Mouse (Mus musculus) right cerebral cortex, postnatal 4 days (tissue): ENCODE results near the gene Nsd1.
"Not testable (repeated sequence)": the region's sequence is repeated elsewhere in the genome, so short reads cannot be mapped to it uniquely, and the experiment has no call there.

Experiments
- DNase-seq: peaks from one replicate; pipeline ENCODE4 v3.0.0-alpha.2; 2022

The Nsd1 gene

DNA sequence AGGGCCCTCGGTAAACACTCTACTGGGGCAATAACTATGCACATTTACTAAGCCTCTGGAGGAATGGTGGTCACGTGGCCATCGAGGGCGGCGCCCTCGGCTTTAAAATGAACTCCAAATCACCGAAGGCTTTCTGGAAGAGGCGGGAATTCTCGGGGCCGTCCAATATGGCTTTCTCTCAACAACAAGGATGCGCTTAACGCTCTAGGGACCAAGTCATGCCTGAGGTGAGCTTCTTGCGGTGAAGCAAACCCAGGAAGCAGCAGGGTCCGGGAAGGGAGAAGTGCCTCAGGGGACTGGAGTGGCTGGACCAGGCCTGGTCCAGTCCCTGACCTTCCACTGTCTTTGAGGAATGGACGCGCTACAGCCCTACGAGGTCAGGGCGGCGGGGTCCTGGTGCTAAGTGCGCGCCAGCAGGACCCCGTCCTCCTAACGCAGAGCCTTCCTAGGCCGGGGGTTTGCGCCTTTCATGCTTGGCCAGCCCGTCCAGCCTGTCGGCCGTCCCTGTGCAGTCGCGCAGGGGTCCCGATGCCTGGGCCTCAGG is at the start of gene Nsd1:
Gene Nsd1 (plus strand): TSS at position 134 of the 544 bp plus-strand sequence.
- DNase-seq: peak; percentile 6

GRCm38 (mm10) chr13:55162365-55162764 is 47.2 kb upstream of the Nsd1 start:
- DNase-seq: no peak

DNA sequence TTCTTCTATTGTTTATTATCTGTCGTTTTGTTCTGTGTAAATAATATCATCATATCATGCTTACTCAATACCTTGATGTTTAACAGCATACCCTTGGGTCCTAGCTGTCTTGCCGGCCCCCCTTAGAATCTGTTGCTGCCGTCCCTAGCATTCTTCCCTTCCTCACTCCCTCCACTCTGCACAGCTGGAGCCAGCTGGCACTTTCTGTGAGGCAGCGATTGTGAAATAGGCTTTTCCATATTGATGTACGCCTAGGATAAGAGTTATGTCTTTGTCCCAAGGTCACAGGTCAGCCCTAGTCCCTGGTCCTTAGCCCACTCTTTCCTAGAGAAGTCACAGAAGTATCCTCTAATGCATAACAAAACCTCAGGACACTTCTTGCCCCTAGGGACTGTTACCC is 46.0 kb upstream of the Nsd1 start:
- DNase-seq: no peak

- DNase-seq: no peak
Observed at GRCm38 (mm10) chr13:55165831-55166339, 43.7 kb upstream of the Nsd1 start.

- no peak for DNase-seq
Observed at GRCm38 (mm10) chr13:55166806-55167725, 42.5 kb upstream of the Nsd1 start.

GRCm38 (mm10) chr13:55167798-55168197 is 41.8 kb upstream of the Nsd1 start:
- DNase-seq: no peak

- DNase-seq: no peak
Observed at GRCm38 (mm10) chr13:55168255-55168654, 41.3 kb upstream of the Nsd1 start.

DNA sequence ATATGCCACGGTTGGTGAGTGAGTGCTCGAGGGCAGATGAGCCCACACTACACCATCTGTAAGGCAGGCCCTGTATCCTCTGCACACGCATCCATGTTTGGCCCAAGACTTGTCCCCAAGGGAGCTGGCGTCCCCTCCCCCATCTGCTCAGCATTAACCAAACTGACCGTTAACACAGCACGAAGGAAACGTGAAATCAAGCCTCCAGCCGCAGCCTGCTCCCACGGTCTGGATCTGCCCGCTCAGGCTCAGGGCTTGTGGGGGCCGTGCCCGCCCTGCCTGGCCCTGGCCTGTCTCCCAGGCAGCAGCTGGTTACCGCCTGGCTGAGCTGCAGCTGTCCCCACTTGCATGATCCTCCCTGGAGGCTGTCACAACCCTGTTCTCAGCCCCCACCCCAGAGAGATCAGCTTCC is 40.6 kb upstream of the Nsd1 start:
- DNase-seq: no peak

DNA sequence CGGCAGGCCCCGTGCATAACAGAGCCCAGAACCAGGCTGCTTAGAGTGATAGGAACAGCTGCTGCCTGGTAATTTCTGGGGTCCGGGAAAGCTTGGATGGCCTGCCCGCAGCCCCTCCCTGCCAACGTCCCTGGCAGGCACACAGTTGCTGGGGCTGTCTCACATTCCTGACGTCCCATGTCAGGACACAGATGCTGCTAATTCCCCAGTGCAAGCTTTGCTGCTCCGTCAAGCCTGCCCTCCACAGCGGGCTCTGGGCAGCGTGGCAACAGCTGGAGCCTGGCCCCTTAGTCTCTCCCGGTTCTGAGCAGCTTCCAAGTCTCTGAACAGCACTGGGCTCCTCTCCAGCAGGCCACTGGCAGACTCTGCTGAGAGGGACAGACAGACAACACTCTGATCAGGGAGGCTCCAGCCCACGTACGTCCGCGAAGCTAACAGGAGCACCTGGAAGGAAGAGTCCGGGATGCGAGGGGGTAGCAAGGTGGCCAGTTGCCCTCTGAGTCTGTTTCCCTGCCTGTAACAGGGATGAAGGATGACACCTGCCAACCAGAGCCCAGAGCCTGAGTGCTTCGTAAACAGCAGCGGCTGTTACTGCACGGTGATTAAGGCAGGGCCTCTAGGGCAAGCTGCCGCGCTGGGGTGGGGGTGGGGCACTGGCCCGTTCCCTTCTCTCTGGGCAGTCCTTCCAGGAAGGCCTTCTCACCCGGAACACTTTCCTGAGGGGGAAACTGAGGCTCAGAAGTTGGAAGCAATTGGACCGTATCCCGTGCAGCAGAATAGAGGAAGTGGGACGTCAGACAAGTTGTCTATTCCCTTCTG is 37.9 kb upstream of the Nsd1 start:
- DNase-seq: peak; percentile 57

DNA sequence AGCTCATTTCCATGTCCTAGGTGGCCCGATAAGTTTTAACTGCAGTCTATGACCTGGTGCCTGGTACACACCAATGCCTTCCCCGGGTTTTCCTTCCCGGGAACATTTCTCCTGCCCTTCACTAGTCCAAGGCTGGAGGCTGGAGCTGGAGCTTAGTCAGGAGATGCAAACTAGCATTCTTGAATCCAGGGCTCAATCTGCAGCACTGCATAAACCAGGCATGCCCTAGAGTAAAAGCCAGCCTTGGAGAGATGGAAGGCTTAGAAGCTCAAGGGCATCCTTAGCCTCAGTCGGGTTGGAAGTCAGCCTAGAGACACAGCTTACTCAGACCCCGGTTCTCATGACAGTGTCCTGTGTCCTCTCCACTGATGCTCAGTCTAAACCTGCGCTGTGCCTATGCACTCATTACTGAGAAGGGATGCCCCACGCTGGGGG is 37.2 kb upstream of the Nsd1 start:
- DNase-seq: no peak

DNA sequence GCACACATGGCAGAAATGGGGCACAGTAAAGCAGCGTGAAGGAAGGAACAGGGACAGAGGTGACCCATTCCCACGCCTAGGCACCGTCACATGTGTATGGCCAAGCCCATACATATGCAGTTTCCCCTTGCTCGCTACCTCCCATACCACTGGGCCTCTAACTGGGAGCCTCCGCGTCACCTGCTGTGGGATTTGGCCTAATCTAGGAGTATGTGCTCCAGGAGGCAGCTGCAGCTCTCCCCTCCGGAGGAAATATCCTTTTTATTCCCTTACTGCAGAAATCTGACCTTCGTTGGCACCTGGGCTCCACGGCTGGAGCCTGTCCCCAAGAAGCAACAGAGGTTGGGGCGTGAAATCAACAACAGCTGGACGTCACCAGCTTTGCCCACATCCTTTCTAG is 35.2 kb upstream of the Nsd1 start:
- DNase-seq: no peak

GRCm38 (mm10) chr13:55176265-55176664 is 33.3 kb upstream of the Nsd1 start:
- DNase-seq: no peak

DNA sequence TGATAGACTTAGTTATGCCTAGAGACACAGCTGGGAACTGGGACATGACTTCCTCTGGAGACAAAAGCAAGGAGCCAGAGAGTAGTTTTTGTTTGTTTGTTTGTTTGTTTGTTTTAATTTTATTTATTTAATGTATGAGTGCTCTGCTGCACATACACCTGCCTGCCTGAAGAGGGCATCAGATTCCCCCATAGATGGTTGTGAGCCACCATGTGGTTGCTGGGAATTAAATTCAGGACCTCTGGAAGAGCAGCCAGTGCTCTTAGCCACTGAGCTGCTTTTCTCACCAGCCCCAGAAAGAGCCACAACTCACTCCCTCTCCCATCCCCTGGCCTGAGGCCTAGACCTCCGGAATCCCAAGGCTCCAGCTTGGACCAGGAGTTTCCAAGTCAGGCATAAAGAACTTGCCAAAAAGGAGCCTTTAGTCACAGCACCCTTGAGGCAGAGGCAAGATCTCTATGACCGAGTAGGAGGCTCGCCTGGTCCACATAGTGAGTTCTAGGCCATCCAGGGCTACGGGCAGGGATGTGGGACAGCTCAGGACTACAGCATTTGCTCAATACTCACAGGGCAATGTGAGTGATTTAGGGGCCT is 31.6 kb upstream of the Nsd1 start:
- DNase-seq: no peak

- DNase-seq: peak; percentile 74
Observed at GRCm38 (mm10) chr13:55178556-55178955, 31.0 kb upstream of the Nsd1 start.

GRCm38 (mm10) chr13:55179591-55179990 is 30.0 kb upstream of the Nsd1 start:
- DNase-seq: no peak

- no peak for DNase-seq
Observed at GRCm38 (mm10) chr13:55181786-55182172, 27.8 kb upstream of the Nsd1 start.

DNA sequence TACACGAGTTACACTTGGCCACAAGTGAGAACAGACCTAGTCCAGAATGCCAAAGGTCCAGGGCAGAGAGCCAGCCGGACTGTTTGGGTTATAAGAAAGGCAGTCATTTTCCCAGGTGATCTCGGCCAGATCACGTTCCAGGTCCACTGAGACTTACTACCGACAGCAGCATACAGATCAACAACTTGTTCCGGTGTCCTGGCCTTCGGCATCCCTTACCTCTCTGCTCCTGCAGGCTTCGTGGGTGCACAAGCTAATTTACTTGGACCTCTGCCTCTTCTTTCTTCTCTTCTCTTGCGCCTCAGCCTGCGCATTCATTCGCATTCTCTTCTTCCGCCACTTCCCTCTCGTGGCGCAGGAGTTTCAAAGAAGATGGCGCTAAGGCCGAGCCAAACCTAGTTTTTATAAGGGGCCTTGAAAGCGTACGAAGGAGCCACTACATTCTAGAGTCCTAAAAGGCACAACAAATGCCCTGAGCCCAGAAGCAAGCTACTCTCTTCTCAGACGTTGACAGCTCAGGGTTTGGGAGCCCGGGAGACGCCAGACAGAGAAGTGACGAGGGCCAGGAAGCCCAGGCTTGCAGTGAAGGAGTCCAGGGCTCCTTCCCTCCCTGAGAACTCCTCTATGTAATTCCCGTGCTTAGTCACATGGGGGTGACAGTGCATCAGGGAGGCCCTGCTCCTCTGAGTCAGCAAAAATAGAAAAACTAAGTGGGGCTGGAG is 27.2 kb upstream of the Nsd1 start:
- peak; percentile 50 for DNase-seq

DNA sequence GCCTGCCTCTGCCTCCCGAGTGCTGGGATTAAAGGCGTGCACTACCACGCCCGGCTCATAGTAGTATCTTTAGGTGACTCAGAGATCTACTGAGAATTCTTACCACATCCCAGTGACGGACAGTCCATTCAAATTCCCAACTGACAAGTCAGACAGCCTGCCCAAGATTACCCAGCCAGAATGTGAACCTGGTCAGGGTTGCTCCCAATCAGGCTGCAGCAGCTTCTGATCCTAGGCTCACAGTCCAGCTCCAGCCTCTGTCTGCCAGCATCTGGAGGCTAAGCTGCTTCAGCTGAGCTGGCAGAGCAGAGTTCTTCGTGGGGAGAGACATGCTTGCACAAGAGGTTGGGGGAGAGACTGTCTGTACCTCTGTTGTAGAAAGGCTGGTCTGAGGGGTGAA is 26.2 kb upstream of the Nsd1 start:
- DNase-seq: no peak

- not testable (repeated sequence) for DNase-seq
Observed at GRCm38 (mm10) chr13:55187062-55187461, 22.5 kb upstream of the Nsd1 start.

- no peak for DNase-seq
Observed at GRCm38 (mm10) chr13:55189531-55190107, 20.0 kb upstream of the Nsd1 start.

DNA sequence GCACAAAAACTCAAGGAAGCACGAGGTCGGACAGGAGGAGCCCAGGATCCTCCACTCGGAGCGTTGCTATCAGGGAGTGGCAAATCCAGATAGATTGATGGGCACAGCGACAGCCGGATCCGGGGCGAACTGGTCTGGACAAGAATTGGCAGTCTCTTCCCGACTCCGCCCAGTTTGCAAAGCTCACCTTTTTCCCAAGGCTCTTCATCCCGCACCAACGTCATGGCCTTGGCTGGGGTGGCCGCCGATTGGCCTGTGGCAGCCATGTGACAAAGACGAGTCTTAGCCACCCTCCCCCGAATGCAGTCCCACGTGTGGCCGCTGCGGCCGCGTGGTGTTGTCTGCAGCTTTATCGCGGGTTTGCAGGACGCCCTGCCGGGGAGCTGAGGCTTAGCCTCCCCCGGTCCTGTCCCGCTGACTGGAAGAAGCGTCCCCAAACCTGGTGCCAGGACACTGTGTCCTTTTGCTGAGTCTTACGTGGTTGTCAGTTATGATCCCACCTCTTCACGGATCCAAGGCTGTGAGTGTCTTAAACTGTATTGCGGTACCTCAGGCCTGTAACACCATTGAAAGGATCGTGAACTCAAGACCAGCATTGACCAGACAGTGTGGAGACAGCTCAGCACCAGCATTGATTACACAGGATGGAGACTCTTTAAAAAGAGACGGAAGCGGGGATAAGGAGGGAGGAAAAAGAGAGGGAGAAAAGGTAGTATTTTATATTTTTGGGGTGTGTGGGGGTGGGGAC is 19.3 kb upstream of the Nsd1 start:
- DNase-seq: peak; percentile 89
